Mouse (Mus musculus) heart, embryonic 16.5 days (tissue): Measurements from ENCODE around the gene 1190005I06Rik. TPM values are rescaled to one million over a fixed set of nuclear protein-coding genes. Genes with fewer than 3 reads are reported as not detected.

Experiments used
- ATAC-seq: fragments of 200-750 bp; cut with Nextera tagmentation; replicated peaks from 2 replicates; pipeline ENCODE4 v1.8.0; 2017; ENCODE audit warnings: moderate number of reproducible peaks; ENCODE audit not compliant: insufficient read depth, low FRiP score; ENCODE audit errors: extremely low read depth
- H3K27ac ChIP-seq: fragments of 300-500 bp; sonication (generic); 2 replicates; pipeline ENCODE4 v1.5.1; 2014; ENCODE audit warnings: mild to moderate bottlenecking, low read length, control low read depth, moderate library complexity
- H3K27me3 ChIP-seq: fragments of 300-500 bp; sonication (generic); 2 replicates; pipeline ENCODE4 v1.6.1; 2014; ENCODE audit warnings: low read length, mixed read lengths; ENCODE audit not compliant: control insufficient read depth, insufficient read depth
- H3K36me3 ChIP-seq: fragments of 300-500 bp; sonication (generic); 2 replicates; pipeline ENCODE4 v1.6.1; 2014; ENCODE audit not compliant: control insufficient read depth, insufficient read depth
- H3K4me1 ChIP-seq: fragments of 300-500 bp; sonication (generic); 2 replicates; pipeline ENCODE4 v1.6.1; 2014; ENCODE audit warnings: low read length, mixed read lengths; ENCODE audit not compliant: control insufficient read depth, insufficient read depth
- H3K4me2 ChIP-seq: fragments of 300-500 bp; sonication (generic); 2 replicates; pipeline ENCODE4 v1.6.1; 2014; ENCODE audit warnings: low read depth, mild to moderate bottlenecking, control low read depth, low read length
- H3K4me3 ChIP-seq: fragments of 300-500 bp; sonication (generic); 2 replicates; pipeline ENCODE4 v1.5.1; 2014; ENCODE audit warnings: mild to moderate bottlenecking, control low read depth, low read length
- H3K9ac ChIP-seq: fragments of 300-500 bp; sonication (generic); 2 replicates; pipeline ENCODE4 v1.6.1; 2014; ENCODE audit warnings: low read length, control low read depth
- H3K9me3 ChIP-seq: fragments of 300-500 bp; sonication (generic); replicated peaks from 2 replicates; pipeline ENCODE4 v1.6.1; 2016; ENCODE audit warnings: low read length; ENCODE audit not compliant: control insufficient read depth
- WGBS: fragments of 180-500 bp; shearing (Covaris S2); extraction: QIAGEN DNeasy Blood & Tissue Kit; methylation state at CpG from one replicate; pipeline ENCODE4 v1.1.7; 2014; 5-methylcytosine and 5-hydroxymethylcytosine counted together
- polyA plus RNA-seq: library from polyadenylated mRNA; unstranded; fragments of >200 nt; fragmentation: Nextera tagmentation; extraction: Ambion mirVana; gene quantifications from 2 replicates; pipeline ENCODE4 v1.2.1, GENCODE M21; 2015

The 1190005I06Rik gene
- polyA plus RNA-seq, 1 experiment from 2014 or later: 5.6 TPM

DNA sequence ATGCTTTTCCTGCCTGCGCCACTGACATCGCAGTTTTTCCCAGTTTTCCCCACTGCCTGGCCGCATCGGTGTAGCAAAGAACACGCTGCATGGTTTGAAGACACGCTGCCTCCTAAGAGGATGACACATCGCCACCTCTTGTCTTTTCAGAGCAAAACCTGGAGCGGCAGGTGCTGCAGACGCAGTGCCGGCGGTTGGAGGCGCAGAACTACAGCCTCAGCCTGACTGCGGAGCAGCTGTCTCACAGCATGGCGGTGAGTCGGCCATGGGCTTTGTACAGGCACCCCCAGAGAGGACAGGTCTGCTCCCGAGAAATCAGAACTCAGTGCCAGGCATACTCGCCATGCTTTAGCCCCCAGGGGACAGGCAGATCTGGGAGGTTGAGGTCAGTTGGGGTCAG is 69.6 kb downstream of the 1190005I06Rik start:
- no peak overlapping the region for H3K9ac ChIP-seq
- WGBS: 92% methylated on average over 17 of the region's 17 CpGs
- peaks cover 3% of the 10 kb centered on the region for H3K4me1 ChIP-seq
- H3K9me3 ChIP-seq: no peaks in the 10 kb centered on the region
- H3K36me3 ChIP-seq: peaks cover 84% of the 10 kb centered on the region
- no peak overlapping the region for H3K27ac ChIP-seq
- no peak for ATAC-seq
- no peaks in the 10 kb centered on the region for H3K27me3 ChIP-seq
- no peak overlapping the region for H3K4me3 ChIP-seq
- H3K4me2 ChIP-seq: no peak overlapping the region

DNA sequence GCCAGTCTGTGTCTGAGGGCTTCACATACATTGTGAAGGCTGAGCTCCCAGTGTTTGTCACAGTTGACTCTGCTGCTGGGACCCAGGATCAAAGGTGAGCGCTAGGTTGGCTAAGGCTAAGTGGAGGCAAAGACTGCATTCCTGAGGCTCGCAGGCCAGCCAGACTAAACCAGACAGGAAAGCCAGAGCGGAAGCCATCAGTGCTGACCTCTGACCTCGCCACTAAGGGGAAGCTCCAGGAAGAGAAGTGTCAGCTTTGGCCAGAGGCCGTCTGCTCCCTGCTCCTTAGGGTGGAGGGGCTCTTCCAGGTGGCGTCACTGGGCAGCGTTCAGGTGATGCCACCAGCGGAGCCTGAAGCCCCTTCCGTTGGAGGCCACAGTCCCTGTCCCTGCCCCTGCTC is 71.6 kb downstream of the 1190005I06Rik start:
- Histone ChIP-seq H3K4me2 (no peak overlapping the region), H3K9me3 (no peaks in the 10 kb centered on the region), H3K27me3 (no peaks in the 10 kb centered on the region), H3K4me3 (no peak overlapping the region), H3K9ac (no peak overlapping the region), H3K36me3 (peaks cover 87% of the 10 kb centered on the region), H3K4me1 (peaks cover 2% of the 10 kb centered on the region; the same call in 1 of the 2 replicates), H3K27ac (no peak overlapping the region)
- 63% methylated on average over 9 of the region's 9 CpGs for WGBS
- no peak for ATAC-seq

GRCm38 (mm10) chr8:120574941-120575340 is 72.5 kb downstream of the 1190005I06Rik start:
- Histone ChIP-seq H3K36me3 (peaks cover 86% of the 10 kb centered on the region), H3K9ac (no peak overlapping the region), H3K4me2 (no peak overlapping the region), H3K27ac (no peak overlapping the region), H3K4me3 (no peak overlapping the region), H3K9me3 (no peaks in the 10 kb centered on the region), H3K4me1 (peaks cover 6% of the 10 kb centered on the region), H3K27me3 (no peaks in the 10 kb centered on the region)
- 52% methylated on average over 19 of the region's 19 CpGs for WGBS
- ATAC-seq: no peak

- H3K27ac ChIP-seq: no peak overlapping the region
- no peak for ATAC-seq
- H3K4me2 ChIP-seq: no peak overlapping the region
- no peak overlapping the region for H3K9ac ChIP-seq
- WGBS: 74% methylated on average over 11 of the region's 11 CpGs
- no peaks in the 10 kb centered on the region for H3K9me3 ChIP-seq
- peaks cover 6% of the 10 kb centered on the region for H3K4me1 ChIP-seq
- H3K27me3 ChIP-seq: no peaks in the 10 kb centered on the region
- no peak overlapping the region for H3K4me3 ChIP-seq
- peaks cover 84% of the 10 kb centered on the region for H3K36me3 ChIP-seq
These were observed 73.6 kb downstream of the 1190005I06Rik start for GRCm38 (mm10) chr8:120573866-120574265.

DNA sequence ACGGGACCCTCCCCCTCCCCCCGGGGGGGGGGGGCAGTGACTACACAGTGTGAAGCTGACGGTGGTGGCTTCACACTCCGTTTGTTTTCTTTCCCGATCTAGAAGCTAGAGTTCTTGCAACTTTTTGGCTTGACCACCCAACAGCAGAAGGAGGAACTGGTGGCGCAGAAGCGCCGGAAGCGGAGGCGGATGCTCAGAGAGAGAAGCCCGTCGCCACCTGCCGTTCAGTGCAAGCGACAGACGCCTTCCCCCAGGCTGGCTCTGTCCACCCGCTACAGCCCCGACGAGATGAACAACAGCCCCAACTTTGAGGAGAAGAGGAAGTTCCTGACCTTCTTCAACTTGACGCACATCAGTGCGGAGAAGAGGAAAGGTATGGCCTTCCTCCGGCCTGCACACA is 74.9 kb downstream of the 1190005I06Rik start:
- H3K27me3 ChIP-seq: no peaks in the 10 kb centered on the region
- peaks cover 6% of the 10 kb centered on the region for H3K4me1 ChIP-seq
- no peak overlapping the region for H3K4me3 ChIP-seq
- no peak for ATAC-seq
- 77% methylated on average over 21 of the region's 21 CpGs for WGBS
- no peak overlapping the region for H3K9ac ChIP-seq
- peaks cover 84% of the 10 kb centered on the region for H3K36me3 ChIP-seq
- no peak overlapping the region for H3K27ac ChIP-seq
- H3K9me3 ChIP-seq: no peaks in the 10 kb centered on the region
- no peak overlapping the region for H3K4me2 ChIP-seq

DNA sequence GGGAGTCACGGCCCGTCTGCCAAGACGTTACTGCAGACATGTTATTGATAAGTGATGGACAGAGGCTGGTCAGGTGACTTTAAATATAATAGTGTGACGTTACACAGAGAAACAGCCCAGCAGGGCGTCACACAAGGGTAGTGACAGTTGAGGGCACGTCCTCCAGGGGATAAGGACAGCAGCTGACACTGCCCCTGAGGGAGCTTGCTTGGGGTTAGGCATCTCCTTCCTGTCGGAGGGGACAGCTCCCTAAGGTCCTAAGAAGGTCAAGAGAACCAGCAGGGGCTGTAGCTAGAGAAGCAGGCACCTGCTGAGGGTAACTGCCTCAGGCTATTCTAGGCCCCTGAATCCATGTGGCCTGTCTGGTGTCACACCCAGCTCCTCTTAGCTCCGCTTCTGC is 75.9 kb downstream of the 1190005I06Rik start:
- Histone ChIP-seq H3K9me3 (no peaks in the 10 kb centered on the region), H3K4me1 (peaks cover 6% of the 10 kb centered on the region), H3K27ac (no peak overlapping the region), H3K4me3 (no peak overlapping the region), H3K36me3 (peaks cover 84% of the 10 kb centered on the region), H3K27me3 (no peaks in the 10 kb centered on the region), H3K4me2 (no peak overlapping the region), H3K9ac (no peak overlapping the region)
- WGBS: 78% methylated on average over 8 of the region's 8 CpGs
- no peak for ATAC-seq

GRCm38 (mm10) chr8:120569939-120570715 is 77.3 kb downstream of the 1190005I06Rik start:
- no peaks in the 10 kb centered on the region for H3K27me3 ChIP-seq
- ATAC-seq: no peak; the same call in 1 of the 2 replicates
- no peak overlapping the region for H3K4me3 ChIP-seq
- peaks cover 8% of the 10 kb centered on the region for H3K4me1 ChIP-seq
- no peak overlapping the region for H3K9ac ChIP-seq
- no peak overlapping the region for H3K4me2 ChIP-seq
- no peak overlapping the region for H3K27ac ChIP-seq
- peaks cover 71% of the 10 kb centered on the region for H3K36me3 ChIP-seq
- 47% methylated on average over 13 of the region's 13 CpGs for WGBS
- H3K9me3 ChIP-seq: no peaks in the 10 kb centered on the region

DNA sequence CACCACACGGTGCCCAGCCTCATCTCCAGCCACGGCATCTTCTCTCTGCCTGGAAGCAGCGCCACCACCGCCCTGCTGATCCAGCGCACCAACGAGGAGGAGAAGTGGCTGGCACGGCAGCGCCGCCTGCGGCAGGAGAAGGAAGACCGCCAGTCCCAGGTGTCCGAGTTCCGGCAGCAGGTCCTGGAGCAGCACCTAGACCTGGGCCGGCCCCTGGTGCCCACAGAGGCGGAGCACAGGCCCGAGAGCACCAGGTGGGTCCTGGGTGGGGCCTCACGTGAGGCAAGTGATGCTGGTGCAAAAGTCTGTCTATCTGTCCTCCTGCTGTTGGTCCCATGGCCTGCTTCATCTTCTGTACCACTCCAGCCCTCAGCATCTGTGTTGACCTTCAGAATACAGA is 78.3 kb downstream of the 1190005I06Rik start:
- H3K27me3 ChIP-seq: no peaks in the 10 kb centered on the region
- no peak overlapping the region for H3K4me3 ChIP-seq
- peaks cover 61% of the 10 kb centered on the region for H3K36me3 ChIP-seq
- H3K9me3 ChIP-seq: no peaks in the 10 kb centered on the region
- H3K27ac ChIP-seq: no peak overlapping the region
- peaks cover 18% of the 10 kb centered on the region for H3K4me1 ChIP-seq
- no peak overlapping the region for H3K4me2 ChIP-seq
- ATAC-seq: no peak
- no peak overlapping the region for H3K9ac ChIP-seq
- WGBS: 91% methylated on average over 17 of the region's 17 CpGs

DNA sequence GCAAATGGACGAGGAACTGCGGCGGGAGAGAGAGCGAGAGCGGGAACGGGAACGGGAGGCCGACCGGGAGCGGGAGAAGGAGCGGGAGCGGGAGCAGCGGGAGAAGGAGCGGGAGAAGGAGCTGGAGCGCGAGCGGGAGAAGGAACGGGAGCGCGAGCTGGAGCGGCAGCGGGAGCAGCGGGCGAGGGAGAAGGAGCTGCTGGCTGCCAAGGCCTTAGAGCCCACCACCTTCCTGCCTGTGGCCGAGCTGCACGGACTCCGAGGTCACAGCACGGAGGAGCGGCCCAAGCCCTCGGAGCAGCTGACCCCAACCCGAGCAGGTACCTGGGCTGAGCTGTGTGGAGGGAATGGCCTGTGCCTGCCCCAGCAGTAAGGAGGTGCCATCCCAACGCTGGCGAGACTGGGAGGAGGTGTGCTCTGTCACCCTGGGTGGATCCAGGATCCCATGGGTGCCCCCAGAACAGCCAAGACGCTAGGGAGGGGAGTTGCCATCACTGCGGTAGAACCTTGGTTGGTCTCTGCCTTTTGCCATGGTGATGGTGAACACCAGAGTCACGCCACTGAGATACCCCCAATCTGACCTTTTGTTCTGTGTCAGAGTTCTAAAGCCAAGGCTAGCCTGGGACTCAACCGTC is 79.2 kb downstream of the 1190005I06Rik start:
- Histone ChIP-seq H3K4me2 (no peak overlapping the region), H3K27ac (no peak overlapping the region), H3K27me3 (no peaks in the 10 kb centered on the region), H3K4me3 (no peak overlapping the region), H3K4me1 (peaks cover 26% of the 10 kb centered on the region), H3K36me3 (peaks cover 52% of the 10 kb centered on the region), H3K9me3 (no peaks in the 10 kb centered on the region), H3K9ac (no peak overlapping the region)
- 95% methylated on average over 37 of the region's 37 CpGs for WGBS
- ATAC-seq: no peak
